Mouse (Mus musculus): ENCODE measurements around the gene Fxyd6. TPM values are rescaled to one million over a fixed set of nuclear protein-coding genes. Genes with fewer than 3 reads are reported as not detected.

Gene Fxyd6
- 20.9 TPM for polyA plus RNA-seq (2014; fragmentation: Illumina TruSeq; extraction: RNeasy Lipid Tissue Mini Kit (QIAGEN cat#74804); ENCODE audit: low read depth, low replicate concordance)

GRCm38 (mm10) chr9:45370117-45370561 is at the start of gene Fxyd6:
Gene Fxyd6, plus strand, starts transcription at chr9:45370185.

GRCm38 (mm10) chr9:45399434-45399833 is 29.4 kb downstream of the Fxyd6 start, which contains the start of gene Fxyd2:
Gene Fxyd2, plus strand, starts transcription at chr9:45399669.

GRCm38 (mm10) chr9:45426456-45426855 is 56.5 kb downstream of the Fxyd6 start, which contains the start of gene Dscaml1:
Gene Dscaml1, plus strand, starts transcription at chr9:45426628.

Other genes starting within 250 kb of the Fxyd6 start
- gene Scn4b, start 231.8 kb upstream of the Fxyd6 start, polyA plus RNA-seq (2014; fragmentation: Illumina TruSeq; extraction: RNeasy Lipid Tissue Mini Kit (QIAGEN cat#74804); ENCODE audit: low read depth, low replicate concordance) = 0.64 TPM
- gene BC049352, start 188.2 kb upstream of the Fxyd6 start, polyA plus RNA-seq (2014; fragmentation: Illumina TruSeq; extraction: RNeasy Lipid Tissue Mini Kit (QIAGEN cat#74804); ENCODE audit: low read depth, low replicate concordance) = not detected
- not detected for gene Tmprss4, start 166.1 kb upstream of the Fxyd6 start, polyA plus RNA-seq (2014; fragmentation: Illumina TruSeq; extraction: RNeasy Lipid Tissue Mini Kit (QIAGEN cat#74804); ENCODE audit: low read depth, low replicate concordance)
- gene Il10ra, start 101.0 kb upstream of the Fxyd6 start, polyA plus RNA-seq (2014; fragmentation: Illumina TruSeq; extraction: RNeasy Lipid Tissue Mini Kit (QIAGEN cat#74804); ENCODE audit: low read depth, low replicate concordance) = 0.82 TPM
- gene Tmprss13, start 51.1 kb upstream of the Fxyd6 start, polyA plus RNA-seq (2014; fragmentation: Illumina TruSeq; extraction: RNeasy Lipid Tissue Mini Kit (QIAGEN cat#74804); ENCODE audit: low read depth, low replicate concordance) = 0.35 TPM
- gene Fxyd2, start 29.5 kb downstream of the Fxyd6 start, polyA plus RNA-seq (2014; fragmentation: Illumina TruSeq; extraction: RNeasy Lipid Tissue Mini Kit (QIAGEN cat#74804); ENCODE audit: low read depth, low replicate concordance) = not detected
- gene Dscaml1, start 56.4 kb downstream of the Fxyd6 start, polyA plus RNA-seq (2014; fragmentation: Illumina TruSeq; extraction: RNeasy Lipid Tissue Mini Kit (QIAGEN cat#74804); ENCODE audit: low read depth, low replicate concordance) = 0.23 TPM